Mouse (Mus musculus) neural tube, embryonic 12.5 days (tissue): ENCODE measurements around the gene Surf2. TPM values are rescaled to one million over a fixed set of nuclear protein-coding genes. Genes with fewer than 3 reads are reported as not detected.

Source experiments
- polyA plus RNA-seq: library from polyadenylated mRNA; unstranded; fragments of >200 nt; fragmentation: Nextera tagmentation; extraction: Ambion mirVana; gene quantifications from 2 replicates; pipeline ENCODE4 v1.2.1, GENCODE M21; 2016

The Surf2 gene
- polyA plus RNA-seq, 1 experiment from 2014 or later: 55.7 TPM

Other genes with a start within 250 kb of the Surf2 start
- gene Lcn4, start 245.1 kb upstream of the Surf2 start, polyA plus RNA-seq: not detected in 2 replicates
- not detected in 2 replicates for gene Abo, start 51.4 kb upstream of the Surf2 start, polyA plus RNA-seq
- gene Surf6, start 13.5 kb upstream of the Surf2 start, polyA plus RNA-seq: 28.8 and 30.2 TPM in 2 replicates
- gene Med22, start 5.7 kb upstream of the Surf2 start, polyA plus RNA-seq: 112 and 115 TPM in 2 replicates
- gene Rpl7a, start 5.6 kb upstream of the Surf2 start, polyA plus RNA-seq: 467 and 486 TPM in 2 replicates
- 56.3 and 59.5 TPM in 2 replicates for gene Surf1, start 163 bp downstream of the Surf2 start, polyA plus RNA-seq
- gene Surf4, start 17.6 kb downstream of the Surf2 start, polyA plus RNA-seq: 137 and 140 TPM in 2 replicates
- gene Stkld1, start 17.7 kb downstream of the Surf2 start, polyA plus RNA-seq: 0.20 TPM in 1 of 2 replicates, not detected in the other
- 41.1 and 42.3 TPM in 2 replicates for gene Rexo4, start 48.0 kb downstream of the Surf2 start, polyA plus RNA-seq
- gene Adamts13, start 57.0 kb downstream of the Surf2 start, polyA plus RNA-seq: not detected in 2 replicates
- 124 and 130 TPM in 2 replicates for gene Cacfd1, start 93.6 kb downstream of the Surf2 start, polyA plus RNA-seq
- 6.1 and 7.9 TPM in 2 replicates for gene Slc2a6, start 111.6 kb downstream of the Surf2 start, polyA plus RNA-seq
- 6.4 and 7.0 TPM in 2 replicates for gene Mymk, start 155.8 kb downstream of the Surf2 start, polyA plus RNA-seq
- gene Adamtsl2, start 163.0 kb downstream of the Surf2 start, polyA plus RNA-seq: 6.4 and 9.3 TPM in 2 replicates
- gene Fam163b, start 226.1 kb downstream of the Surf2 start, polyA plus RNA-seq: 0.74 and 0.80 TPM in 2 replicates
- gene Dbh, start 248.9 kb downstream of the Surf2 start, polyA plus RNA-seq: 0.57 and 0.79 TPM in 2 replicates